In the genomic region with DNA sequence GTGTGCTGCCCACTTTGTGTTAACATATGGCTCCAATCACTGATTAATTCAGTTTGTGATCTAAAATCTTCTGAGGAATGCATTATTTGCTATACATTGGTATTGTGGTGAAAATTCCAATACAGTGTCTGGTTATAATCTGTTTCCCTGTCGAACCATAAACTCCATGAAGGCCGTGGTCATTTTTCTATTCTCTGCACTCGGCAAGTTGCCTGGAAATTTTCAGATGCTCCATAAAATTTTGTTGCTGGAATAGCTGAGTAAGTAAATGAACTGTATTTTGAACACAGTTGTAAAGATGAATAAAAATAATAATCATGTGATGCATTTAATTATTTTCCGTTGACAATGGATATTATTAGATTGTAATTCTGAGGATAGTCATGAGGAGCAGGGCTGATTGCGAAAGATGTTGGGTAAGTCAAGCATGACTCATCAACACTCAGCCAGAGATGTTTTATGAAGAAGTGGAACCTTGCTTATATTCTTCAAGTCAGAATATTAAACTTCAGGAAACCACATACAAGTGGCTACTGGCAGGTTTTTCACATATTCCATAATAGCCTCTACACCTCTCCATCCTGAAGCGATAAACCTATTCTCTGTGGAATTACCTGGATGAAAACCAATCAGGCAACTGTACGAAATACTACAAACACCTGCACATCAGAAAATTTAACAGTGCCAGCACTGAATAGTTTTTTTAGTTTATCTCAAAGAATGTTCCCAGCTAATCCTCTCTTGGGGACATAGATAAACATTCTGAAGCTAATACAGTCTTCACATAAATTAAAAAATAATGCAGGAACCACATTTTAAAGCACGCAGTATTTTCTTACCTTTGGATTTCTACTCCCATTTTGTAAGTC, we compare ENCODE assay signal across 18 mouse cellular contexts.
DNase-seq lines count a peak whose midpoint lies in the region; ATAC-seq and TF ChIP-seq lines count a peak whose summit lies in the region.
"Had no signal": no experiment of that assay in that cellular context is flagged by ENCODE, and none has a peak within 500 bp of the region (broad histone marks: within the 10 kb centered on the region; RNA-seq: fewer than 3 reads in every experiment).

No protein-coding gene starts in this region.

- no peak for TF ChIP-seq CTCF in lung, postnatal 0 days (IDR thresholded peaks at IDR 0.05)

- no peaks in the 10 kb centered on the region for H3K27me3 ChIP-seq in heart, embryonic 10.5 days (ENCODE audit: insufficient read depth, poor library complexity, severe bottlenecking)
- no peaks in the 10 kb centered on the region for H3K27me3 ChIP-seq in lung, postnatal 0 days (replicated peaks; ENCODE audit: insufficient read depth, low read length)
- H3K27me3 ChIP-seq in kidney, embryonic 15.5 days, result no peaks in the 10 kb centered on the region
- H3K27me3 ChIP-seq: CH12.LX; intestine, embryonic 15.5 days; liver, embryonic 13.5 days; midbrain, embryonic 12.5 days; neural tube, embryonic 13.5 days; stomach, embryonic 15.5 days had no signal

- no peaks in the 10 kb centered on the region for H3K4me1 ChIP-seq in heart, embryonic 10.5 days
- no peaks in the 10 kb centered on the region for H3K4me1 ChIP-seq in lung, postnatal 0 days (ENCODE audit: insufficient read depth, low read depth, low read length)
- H3K4me1 ChIP-seq in kidney, embryonic 15.5 days, result no peaks in the 10 kb centered on the region
- H3K4me1 ChIP-seq: intestine, embryonic 15.5 days; liver, embryonic 13.5 days; midbrain, embryonic 12.5 days; neural tube, embryonic 13.5 days; stomach, embryonic 15.5 days had no signal

- no peak overlapping the region for H3K27ac ChIP-seq in heart, embryonic 10.5 days
- no peak overlapping the region for H3K27ac ChIP-seq in lung, postnatal 0 days (ENCODE audit: low read length)
- no peak overlapping the region for H3K27ac ChIP-seq in kidney, embryonic 15.5 days
- H3K27ac ChIP-seq: intestine, embryonic 15.5 days; liver, embryonic 13.5 days; midbrain, embryonic 12.5 days; neural tube, embryonic 13.5 days; stomach, embryonic 15.5 days had no signal

- H3K4me3 ChIP-seq in heart, embryonic 10.5 days, result no peak overlapping the region
- H3K4me3 ChIP-seq in lung, postnatal 0 days (ENCODE audit: low read depth, low read length), result no peak overlapping the region
- H3K4me3 ChIP-seq in kidney, embryonic 15.5 days (replicated peaks), result no peak overlapping the region
- H3K4me3 ChIP-seq: erythroblast, embryonic 14.5 days; intestine, embryonic 15.5 days; liver, embryonic 13.5 days; midbrain, embryonic 12.5 days; neural tube, embryonic 13.5 days; stomach, embryonic 15.5 days had no signal

- H3K36me3 ChIP-seq in heart, embryonic 10.5 days, result no peaks in the 10 kb centered on the region
- no peaks in the 10 kb centered on the region for H3K36me3 ChIP-seq in lung, postnatal 0 days (ENCODE audit: insufficient read depth, low read length)
- H3K36me3 ChIP-seq in kidney, embryonic 15.5 days, result no peaks in the 10 kb centered on the region
- H3K36me3 ChIP-seq: intestine, embryonic 15.5 days; liver, embryonic 13.5 days; midbrain, embryonic 12.5 days; neural tube, embryonic 13.5 days; stomach, embryonic 15.5 days had no signal

- ATAC-seq in lung, postnatal 0 days, result no peak
- ATAC-seq in kidney, embryonic 15.5 days (replicated peaks; ENCODE audit: low FRiP score), result no peak
- ATAC-seq: intestine, embryonic 15.5 days had no signal

- no peak overlapping the region for H3K4me2 ChIP-seq in lung, postnatal 0 days (replicated peaks; ENCODE audit: low read depth, low read length)
- no peak overlapping the region for H3K4me2 ChIP-seq in kidney, embryonic 15.5 days
- H3K4me2 ChIP-seq: intestine, embryonic 15.5 days; liver, embryonic 13.5 days; midbrain, embryonic 12.5 days; neural tube, embryonic 13.5 days; stomach, embryonic 15.5 days had no signal

- H3K9me3 ChIP-seq in heart, embryonic 10.5 days, result no peaks in the 10 kb centered on the region
- H3K9me3 ChIP-seq in lung, postnatal 0 days (ENCODE audit: low read length), result no peaks in the 10 kb centered on the region
- H3K9me3 ChIP-seq in kidney, embryonic 15.5 days (replicated peaks), result no peaks in the 10 kb centered on the region
- H3K9me3 ChIP-seq: intestine, embryonic 15.5 days; liver, embryonic 13.5 days; midbrain, embryonic 12.5 days; neural tube, embryonic 13.5 days; stomach, embryonic 15.5 days had no signal

- WGBS in heart, embryonic 10.5 days, result 87% methylated on average over 8 of the region's 8 CpGs
- WGBS in lung, postnatal 0 days, result 88% methylated on average over 8 of the region's 8 CpGs
- 83% methylated on average over 8 of the region's 8 CpGs for WGBS in kidney, embryonic 15.5 days

- no peak overlapping the region for H3K9ac ChIP-seq in lung, postnatal 0 days (replicated peaks; ENCODE audit: low read depth)
- no peak overlapping the region for H3K9ac ChIP-seq in kidney, embryonic 15.5 days
- H3K9ac ChIP-seq: intestine, embryonic 15.5 days; liver, embryonic 13.5 days; midbrain, embryonic 12.5 days; neural tube, embryonic 13.5 days; stomach, embryonic 15.5 days had no signal

- DNase-seq in heart, adult 11 months, result peak; percentile 81
- no peak for DNase-seq in heart, embryonic 10.5 days (ENCODE audit: low spot score)
- peak; percentile 84 for DNase-seq in 416B (ENCODE audit: low read depth)
- DNase-seq in adrenal gland, postnatal 25 days, result peak; percentile 2
- peak; percentile 24 for DNase-seq in lung, postnatal 0 days (ENCODE audit: low spot score)
- no peak for DNase-seq in left cerebral cortex, adult 9 months (ENCODE audit: low spot score in 2 of 2)
- DNase-seq in right cerebral cortex, postnatal 25 days, result no peak
- DNase-seq: cerebellum, postnatal 36 days; kidney, postnatal 36 days; liver, embryonic 13.5 days; thymus, postnatal 36 days had no signal

- no peak for TF ChIP-seq EP300 in lung, postnatal 0 days (IDR thresholded peaks at IDR 0.05)

Comparison
In these comparisons a context has a peak if more than half of its experiments do, and no peak if none do; other contexts are left out.
1. DNase-seq: peak in heart, adult 11 months (single experiment), 416B (single experiment), adrenal gland, postnatal 25 days (single experiment) and lung, postnatal 0 days (single experiment); none in heart, embryonic 10.5 days (single experiment), left cerebral cortex, adult 9 months (0 of 2) and right cerebral cortex, postnatal 25 days (single experiment).